Mouse (Mus musculus) midbrain, embryonic 11.5 days (tissue): ENCODE results near the gene Tpi1. TPM values are rescaled to one million over a fixed set of nuclear protein-coding genes. Genes with fewer than 3 reads are reported as not detected.
A peak's percentile ranks its signal among the peaks of the same experiment; 100 is the strongest.

Experiments
- ATAC-seq: fragments of 200-750 bp; cut with Nextera tagmentation; 2 replicates; pipeline ENCODE4 v1.8.0; 2017; ENCODE audit warnings: moderate TSS enrichment, moderate library complexity; ENCODE audit not compliant: low FRiP score
- DNase-seq: peaks from one replicate; pipeline ENCODE4 v3.0.0; 2015; ENCODE audit warnings: low spot score; ENCODE audit errors: missing footprints
- H3K27ac ChIP-seq: fragments of 300-500 bp; sonication (generic); 2 replicates; pipeline ENCODE4 v1.5.1; 2014; ENCODE audit warnings: low read depth, low read length
- H3K27me3 ChIP-seq: fragments of 300-500 bp; sonication (generic); 2 replicates; pipeline ENCODE4 v1.6.1; 2014; ENCODE audit warnings: mild to moderate bottlenecking, low read length, moderate library complexity, mixed read lengths; ENCODE audit not compliant: control insufficient read depth, insufficient read depth
- H3K36me3 ChIP-seq: fragments of 300-500 bp; sonication (generic); 2 replicates; pipeline ENCODE4 v1.6.1; 2014; ENCODE audit warnings: mild to moderate bottlenecking, low read length, moderate library complexity, mixed read lengths; ENCODE audit not compliant: control insufficient read depth, insufficient read depth
- H3K4me1 ChIP-seq: fragments of 300-500 bp; sonication (generic); 2 replicates; pipeline ENCODE4 v1.6.1; 2014; ENCODE audit warnings: low read length; ENCODE audit not compliant: control insufficient read depth, insufficient read depth
- H3K4me2 ChIP-seq: fragments of 300-500 bp; sonication (generic); 2 replicates; pipeline ENCODE4 v1.6.1; 2014; ENCODE audit warnings: mild to moderate bottlenecking, moderate library complexity
- H3K4me3 ChIP-seq: fragments of 300-500 bp; sonication (generic); 2 replicates; pipeline ENCODE4 v1.5.1; 2014; ENCODE audit warnings: low read depth, low read length
- H3K9ac ChIP-seq: fragments of 300-500 bp; sonication (generic); 2 replicates; pipeline ENCODE4 v1.6.1; 2014; ENCODE audit warnings: low read length
- H3K9me3 ChIP-seq: fragments of 300-500 bp; sonication (generic); 2 replicates; pipeline ENCODE4 v1.6.1; 2016; ENCODE audit warnings: low read length; ENCODE audit not compliant: control insufficient read depth
- WGBS: fragments of 180-500 bp; shearing (Covaris S2); extraction: QIAGEN DNeasy Blood & Tissue Kit; methylation state at CpG from one replicate; pipeline ENCODE4 v1.1.7; 2014; 5-methylcytosine and 5-hydroxymethylcytosine counted together
- polyA plus RNA-seq: library from polyadenylated mRNA; unstranded; fragments of >200 nt; fragmentation: Nextera tagmentation; extraction: Ambion mirVana; gene quantifications from 2 replicates; pipeline ENCODE4 v1.2.1, GENCODE M21; 2014

Tpi1 gene
- polyA plus RNA-seq, 1 experiment from 2014 or later = 639 TPM

DNA sequence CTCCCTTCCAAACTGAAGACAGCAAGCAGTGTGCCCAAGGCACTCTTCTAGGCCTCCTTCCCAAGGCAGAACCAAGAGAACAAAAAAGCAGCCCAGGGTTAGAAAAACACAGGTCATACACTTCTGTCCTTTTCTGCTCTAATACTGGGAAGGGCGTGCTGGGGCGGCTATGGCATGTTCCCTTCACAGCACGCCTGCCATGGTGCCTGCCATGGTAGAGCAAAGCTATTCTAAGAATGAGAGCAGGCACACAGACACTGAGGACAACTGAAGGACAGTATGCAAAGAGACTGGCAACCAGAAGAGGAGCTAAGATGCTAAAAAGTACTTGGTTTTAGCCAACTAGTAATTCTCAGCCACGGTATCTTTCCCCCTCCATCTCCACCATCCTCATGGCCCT, 8.0 kb upstream of the Tpi1 start:
- H3K9me3 ChIP-seq = no peaks in the 10 kb centered on the region
- DNase-seq (peak; percentile 31), ATAC-seq (no peak)
- H3K4me3 ChIP-seq = no peak overlapping the region
- H3K9ac ChIP-seq = no peak overlapping the region
- WGBS = 93% methylated on average over 4 of the region's 4 CpGs
- H3K27ac ChIP-seq = no peak overlapping the region
- no peak overlapping the region for H3K4me2 ChIP-seq
- H3K36me3 ChIP-seq = peaks cover 50% of the 10 kb centered on the region
- no peaks in the 10 kb centered on the region for H3K4me1 ChIP-seq
- H3K27me3 ChIP-seq = no peaks in the 10 kb centered on the region

DNA sequence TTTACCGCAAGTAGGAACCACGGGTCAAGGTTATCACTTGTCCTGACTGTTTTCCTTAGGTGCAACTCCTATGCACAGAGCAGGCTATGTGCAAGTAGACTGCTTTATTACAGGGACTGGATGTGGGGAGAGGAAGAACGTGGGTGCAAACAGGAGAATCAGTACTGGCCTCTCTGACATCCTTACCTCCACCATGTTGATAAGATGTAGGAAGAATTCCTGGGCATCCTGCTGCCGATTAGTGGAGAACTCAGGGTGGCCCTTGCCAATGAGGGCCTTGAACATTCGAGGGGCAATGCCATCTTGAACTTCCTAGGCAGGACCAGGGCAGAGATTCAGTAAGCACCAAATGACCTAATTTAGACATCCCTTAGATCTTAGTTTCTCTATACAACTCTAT, 6.8 kb upstream of the Tpi1 start:
- DNase-seq (peak; percentile 71), ATAC-seq (no peak)
- Histone ChIP-seq H3K9ac (no peak overlapping the region), H3K4me1 (no peaks in the 10 kb centered on the region), H3K27ac (no peak overlapping the region), H3K9me3 (no peaks in the 10 kb centered on the region), H3K27me3 (no peaks in the 10 kb centered on the region), H3K4me3 (no peak overlapping the region), H3K36me3 (peaks cover 53% of the 10 kb centered on the region), H3K4me2 (no peak overlapping the region)
- 92% methylated on average over 5 of the region's 5 CpGs for WGBS

DNA sequence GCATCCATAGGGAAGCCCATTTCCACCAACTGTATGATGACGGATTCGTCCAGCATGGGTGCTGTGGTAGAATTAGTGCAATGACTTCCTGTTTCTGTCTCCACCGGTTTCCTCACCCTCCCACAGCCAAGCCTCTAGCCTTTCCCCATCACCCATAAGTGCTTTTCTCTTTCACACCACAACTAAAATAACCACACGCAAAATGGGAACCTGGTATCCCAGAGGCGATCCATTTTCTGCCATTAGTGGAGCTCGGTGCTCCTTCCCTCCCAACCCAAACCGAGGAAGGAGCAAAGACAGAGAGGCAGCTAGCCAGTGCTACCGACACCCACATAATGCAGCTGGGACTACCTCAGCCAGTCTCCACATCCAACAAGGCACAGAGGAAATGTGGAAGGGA, 3.9 kb upstream of the Tpi1 start:
- peaks cover 5% of the 10 kb centered on the region for H3K4me1 ChIP-seq

DNA sequence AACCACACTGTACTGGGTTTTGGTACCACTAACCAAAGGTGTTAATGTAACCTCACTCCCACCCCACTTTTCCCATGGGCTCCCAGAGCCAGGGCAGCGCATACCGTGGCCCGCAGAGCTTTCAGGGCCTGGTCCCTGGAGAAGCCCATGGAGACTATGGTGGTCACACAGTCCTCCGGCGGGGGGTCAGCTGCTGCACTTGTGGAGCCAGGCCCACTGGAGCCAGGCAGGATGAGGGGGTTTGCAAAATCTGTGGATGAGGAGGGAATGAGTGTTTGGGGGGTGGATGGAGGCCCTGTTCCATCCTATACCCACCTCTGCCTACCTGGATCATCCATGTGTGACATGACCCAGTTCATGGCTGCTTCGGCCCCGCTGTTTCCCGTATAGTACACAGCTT, 3.5 kb upstream of the Tpi1 start:
- Histone ChIP-seq H3K27ac (no peak overlapping the region), H3K4me1 (peaks cover 9% of the 10 kb centered on the region), H3K36me3 (peaks cover 39% of the 10 kb centered on the region), H3K4me3 (no peak overlapping the region), H3K4me2 (no peak overlapping the region), H3K9ac (no peak overlapping the region), H3K27me3 (no peaks in the 10 kb centered on the region), H3K9me3 (no peaks in the 10 kb centered on the region)
- DNase-seq = peak; percentile 77
- 95% methylated on average over 8 of the region's 8 CpGs for WGBS
- no peak for ATAC-seq

More for the DNA sequence above, 3.9 kb upstream of the Tpi1 start:
- H3K36me3 ChIP-seq = peaks cover 39% of the 10 kb centered on the region
- H3K9ac ChIP-seq = no peak overlapping the region
- no peak overlapping the region for H3K4me3 ChIP-seq
- no peaks in the 10 kb centered on the region for H3K27me3 ChIP-seq
- H3K4me2 ChIP-seq = no peak overlapping the region
- H3K27ac ChIP-seq = no peak overlapping the region
- ATAC-seq = no peak
- no peaks in the 10 kb centered on the region for H3K9me3 ChIP-seq
- DNase-seq = peak; percentile 56
- 94% methylated on average over 8 of the region's 8 CpGs for WGBS

DNA sequence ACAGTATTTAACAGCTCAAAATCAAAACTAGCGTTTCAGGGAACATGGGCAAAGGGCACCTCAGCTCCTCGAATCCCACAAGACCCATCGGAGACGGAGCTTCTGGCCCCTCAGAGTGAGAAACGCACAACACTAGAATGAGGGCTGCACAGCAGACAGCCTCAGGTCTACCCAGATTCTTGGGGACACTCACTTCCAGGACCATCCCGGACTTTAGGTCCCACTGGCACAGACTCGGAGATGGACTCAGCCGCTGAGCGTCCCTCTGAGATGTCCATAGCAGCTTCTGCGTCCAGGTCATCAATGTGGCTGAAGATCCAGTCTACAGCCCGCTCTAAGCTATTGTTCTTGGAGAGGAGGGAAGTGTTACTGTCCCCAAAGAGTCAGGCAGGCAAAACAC, 3.0 kb upstream of the Tpi1 start:
- Histone ChIP-seq H3K27ac (no peak overlapping the region), H3K4me3 (no peak overlapping the region), H3K9me3 (no peaks in the 10 kb centered on the region), H3K36me3 (peaks cover 41% of the 10 kb centered on the region), H3K4me2 (no peak overlapping the region), H3K27me3 (no peaks in the 10 kb centered on the region), H3K4me1 (peaks cover 13% of the 10 kb centered on the region), H3K9ac (no peak overlapping the region)
- 96% methylated on average over 11 of the region's 11 CpGs for WGBS
- DNase-seq (peak; percentile 47), ATAC-seq (no peak)

DNA sequence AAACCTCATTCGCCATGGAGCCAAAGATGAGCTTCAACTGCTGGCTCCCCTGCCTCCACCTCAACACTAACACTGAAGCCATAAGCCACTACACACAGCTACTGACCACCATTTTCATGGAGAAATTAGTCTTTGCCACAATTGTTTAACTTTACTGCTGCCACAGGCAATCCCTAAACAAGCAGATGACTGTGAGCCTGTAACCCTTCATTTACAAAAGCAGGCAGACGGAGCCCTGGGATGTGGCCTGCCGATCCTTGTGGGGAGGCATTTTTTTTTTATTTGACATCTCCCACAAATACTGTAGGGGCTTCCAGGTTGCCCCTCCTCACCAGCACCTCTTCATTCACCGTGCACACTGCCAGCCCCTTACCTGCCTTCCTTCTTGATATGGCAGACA, 2.5 kb upstream of the Tpi1 start:
- Histone ChIP-seq H3K9me3 (no peaks in the 10 kb centered on the region), H3K27ac (no peak overlapping the region), H3K27me3 (no peaks in the 10 kb centered on the region), H3K4me2 (no peak overlapping the region), H3K9ac (no peak overlapping the region), H3K4me1 (peaks cover 13% of the 10 kb centered on the region), H3K36me3 (peaks cover 42% of the 10 kb centered on the region), H3K4me3 (no peak overlapping the region)
- 93% methylated on average over 4 of the region's 4 CpGs for WGBS
- no peak for ATAC-seq
- peak; percentile 51 for DNase-seq

DNA sequence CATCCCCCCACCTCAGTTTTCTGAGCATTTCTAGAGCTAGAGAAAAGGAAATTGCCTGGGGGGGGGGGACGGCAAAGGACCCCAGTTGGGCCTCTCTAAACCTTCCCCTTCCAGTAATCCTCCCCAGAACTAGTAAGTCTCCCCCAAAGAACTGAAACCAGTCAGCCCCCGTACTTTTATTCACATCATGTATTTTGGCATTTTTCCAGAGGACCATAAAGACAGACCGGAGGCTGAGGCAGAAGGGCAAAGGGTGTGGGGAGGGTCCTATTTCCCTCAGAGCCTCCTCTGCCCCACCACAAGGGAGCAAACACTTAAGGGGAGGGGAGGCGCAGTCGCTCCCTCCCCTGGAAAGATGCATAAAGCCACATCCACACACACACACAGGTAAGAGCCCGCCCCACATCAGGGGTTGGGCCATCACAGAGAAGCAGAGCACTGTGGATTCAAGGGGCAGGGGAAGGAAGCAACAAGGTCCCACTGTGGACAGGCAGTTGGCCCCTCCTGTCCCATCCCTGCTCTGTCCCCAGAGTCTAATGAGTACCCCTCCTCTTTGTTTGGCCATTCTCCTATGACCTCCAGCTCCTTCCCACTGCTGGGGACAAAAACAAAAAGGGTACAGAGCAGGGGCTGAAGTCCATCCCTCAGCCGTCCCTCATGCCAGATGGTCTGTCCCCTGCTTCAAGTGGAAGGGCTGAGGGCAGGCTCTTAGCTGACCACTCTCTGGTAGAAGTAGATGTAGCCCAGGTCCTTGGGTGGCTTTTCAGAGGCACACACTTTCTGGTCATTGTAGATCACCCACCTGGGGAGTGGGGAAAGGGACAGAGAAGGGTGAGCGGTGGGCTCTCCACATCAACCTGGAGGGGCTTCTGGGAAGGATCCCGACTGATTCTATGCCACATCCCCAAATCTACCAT, 1.0 kb upstream of the Tpi1 start:
- no peak overlapping the region for H3K9ac ChIP-seq
- no peak overlapping the region for H3K4me3 ChIP-seq
- H3K4me2 ChIP-seq = no peak overlapping the region
- 73% methylated on average over 9 of the region's 9 CpGs for WGBS
- peaks cover 34% of the 10 kb centered on the region for H3K36me3 ChIP-seq
- DNase-seq (peak; percentile 72), ATAC-seq (no peak)
- no peaks in the 10 kb centered on the region for H3K9me3 ChIP-seq
- no peaks in the 10 kb centered on the region for H3K27me3 ChIP-seq
- H3K4me1 ChIP-seq = peaks cover 16% of the 10 kb centered on the region
- no peak overlapping the region for H3K27ac ChIP-seq

DNA sequence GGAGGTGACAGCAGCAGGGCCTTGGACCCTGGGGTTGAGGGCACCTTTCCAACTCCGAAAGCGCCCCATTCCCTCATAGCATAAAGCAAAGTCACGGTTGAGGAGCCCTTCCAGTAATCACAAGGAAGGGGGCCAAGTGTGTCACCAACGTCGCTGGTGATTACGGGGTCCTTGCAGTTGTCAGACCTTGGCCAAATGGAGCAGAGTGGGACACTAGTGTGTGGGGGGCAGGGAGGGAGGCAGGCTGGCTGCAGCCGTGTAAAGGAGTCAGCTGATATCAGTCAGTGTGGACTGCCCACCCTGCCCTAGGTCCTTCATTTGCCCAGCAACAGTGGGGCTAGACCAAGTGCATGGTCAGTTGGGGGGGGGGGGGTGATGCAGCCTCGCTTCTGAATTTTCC, 352 bp upstream of the Tpi1 start:
- DNase-seq (no peak), ATAC-seq (peak; percentile 45)
- no peak overlapping the region for H3K27ac ChIP-seq
- WGBS = 49% methylated on average over 8 of the region's 8 CpGs
- H3K36me3 ChIP-seq = peaks cover 27% of the 10 kb centered on the region
- H3K4me1 ChIP-seq = peaks cover 22% of the 10 kb centered on the region
- no peak overlapping the region for H3K9ac ChIP-seq
- H3K27me3 ChIP-seq = no peaks in the 10 kb centered on the region
- no peaks in the 10 kb centered on the region for H3K9me3 ChIP-seq
- H3K4me3 ChIP-seq = peak overlapping the region; percentile 76; the same call in 1 of the 2 replicates
- H3K4me2 ChIP-seq = peak overlapping the region; percentile 84

DNA sequence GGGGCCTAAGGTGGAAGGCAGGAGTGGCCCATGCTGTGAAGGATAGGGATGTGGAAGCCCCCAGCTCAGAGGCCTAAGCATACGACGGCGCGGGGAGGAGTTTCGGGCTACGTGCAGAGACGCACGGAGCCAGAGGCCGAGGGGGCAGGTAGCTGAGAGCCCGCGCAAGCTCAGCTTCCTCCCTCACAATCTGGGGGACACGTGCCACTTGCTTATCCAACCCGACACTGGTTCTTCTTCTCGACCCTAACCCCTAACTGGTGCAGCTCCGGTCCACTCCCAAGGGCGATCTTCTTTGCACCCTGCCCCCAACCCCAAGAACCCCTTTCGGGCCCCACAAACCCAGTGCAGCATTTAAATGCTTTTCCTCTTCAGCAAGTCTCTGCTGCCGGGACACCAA, 600 bp downstream of the Tpi1 start:
- H3K27ac ChIP-seq = peak overlapping the region; percentile 67
- peaks cover 23% of the 10 kb centered on the region for H3K36me3 ChIP-seq
- H3K9me3 ChIP-seq = no peaks in the 10 kb centered on the region
- no peaks in the 10 kb centered on the region for H3K27me3 ChIP-seq
- H3K9ac ChIP-seq = peak overlapping the region; percentile 84
- 0% methylated on average over 18 of the region's 18 CpGs for WGBS
- peak overlapping the region; percentile 76 for H3K4me3 ChIP-seq
- DNase-seq (peak; percentile 97), ATAC-seq (peak; percentile 64)
- peak overlapping the region; percentile 84 for H3K4me2 ChIP-seq
- peaks cover 27% of the 10 kb centered on the region for H3K4me1 ChIP-seq
